In genomic region chr13:28596367-28596766, GRCm38 (mm10) we compare ENCODE assay signal across 11 mouse cellular contexts.
"Had no signal": no experiment of that assay in that cellular context is flagged by ENCODE, and none has a peak within 500 bp of the region (broad histone marks: within the 10 kb centered on the region; RNA-seq: fewer than 3 reads in every experiment).

No protein-coding gene starts in this region.

- DNase-seq: kidney, postnatal 14 days; left cerebral cortex, postnatal 4 days; lung, adult 2 months; lung, postnatal 36 days; right cerebral cortex, postnatal 14 days; thymus, postnatal 36 days had no signal

- H3K27ac ChIP-seq: kidney, embryonic 15.5 days; limb, embryonic 13.5 days; liver, embryonic 15.5 days had no signal

- H3K4me2 ChIP-seq: kidney, embryonic 15.5 days; limb, embryonic 13.5 days; liver, embryonic 11.5 days; liver, embryonic 15.5 days had no signal

- H3K36me3 ChIP-seq: liver, embryonic 15.5 days had no signal

- H3K9me3 ChIP-seq: kidney, embryonic 15.5 days; liver, embryonic 15.5 days had no signal

- H3K4me1 ChIP-seq: liver, embryonic 15.5 days had no signal

- H3K9ac ChIP-seq: kidney, embryonic 15.5 days; limb, embryonic 13.5 days; liver, embryonic 15.5 days had no signal

- ATAC-seq: lung, postnatal 0 days had no signal

- H3K27me3 ChIP-seq: kidney, embryonic 15.5 days; limb, embryonic 13.5 days; liver, embryonic 15.5 days had no signal

- H3K4me3 ChIP-seq: kidney, embryonic 15.5 days; limb, embryonic 13.5 days; liver, embryonic 15.5 days had no signal
